In the genomic region with DNA sequence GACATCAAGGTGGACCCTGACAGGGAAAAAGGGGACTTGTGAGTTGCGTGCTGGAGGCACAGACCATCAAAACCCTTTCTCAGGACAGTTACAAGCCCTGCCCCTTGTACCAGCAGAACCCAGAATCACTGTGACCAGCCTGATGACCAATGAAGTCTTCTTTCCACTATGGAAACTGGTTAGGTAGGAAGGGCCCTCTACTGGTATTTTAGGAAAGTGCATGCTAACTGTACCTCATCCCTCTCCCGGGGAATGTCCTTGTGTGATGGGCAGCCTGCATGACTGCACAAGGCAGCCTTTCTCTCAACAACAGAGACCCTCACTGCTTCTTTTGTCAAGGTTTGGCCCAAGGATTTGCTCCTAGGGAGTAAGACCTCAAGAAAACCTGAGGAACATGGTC, we compare ENCODE assay signal across 11 mouse cellular contexts. TPM values are rescaled to one million over a fixed set of nuclear protein-coding genes. Genes with fewer than 3 reads are reported as not detected.
DNase-seq lines count a peak whose midpoint lies in the region; ATAC-seq and TF ChIP-seq lines count a peak whose summit lies in the region.
"Had no signal": no experiment of that assay in that cellular context is flagged by ENCODE, and none has a peak within 500 bp of the region (broad histone marks: within the 10 kb centered on the region; RNA-seq: fewer than 3 reads in every experiment).

No protein-coding gene starts in this region.

- ATAC-seq in embryonic facial prominence, embryonic 11.5 days (replicated peaks; ENCODE audit: insufficient number of reproducible peaks, low FRiP score, low TSS enrichment, low read depth), result no peak

- H3K27me3 ChIP-seq in embryonic facial prominence, embryonic 11.5 days (ENCODE audit: control insufficient read depth, insufficient read depth, low read length), result no peaks in the 10 kb centered on the region
- no peaks in the 10 kb centered on the region for H3K27me3 ChIP-seq in embryonic facial prominence, embryonic 10.5 days (replicated peaks; ENCODE audit: low read depth, poor library complexity, severe bottlenecking)
- H3K27me3 ChIP-seq: liver, embryonic 13.5 days had no signal

- H3K4me3 ChIP-seq in embryonic facial prominence, embryonic 11.5 days (ENCODE audit: low read depth, low read length), result no peak overlapping the region
- H3K4me3 ChIP-seq in embryonic facial prominence, embryonic 10.5 days, result no peak overlapping the region
- H3K4me3 ChIP-seq in left cerebral cortex, adult 2 months, result no peak overlapping the region
- H3K4me3 ChIP-seq: liver, embryonic 13.5 days had no signal

- H3K4me2 ChIP-seq in embryonic facial prominence, embryonic 11.5 days (ENCODE audit: low read depth, low read length), result no peak overlapping the region
- H3K4me2 ChIP-seq: liver, embryonic 13.5 days had no signal

- no peaks in the 10 kb centered on the region for H3K36me3 ChIP-seq in embryonic facial prominence, embryonic 11.5 days (replicated peaks; ENCODE audit: control insufficient read depth, insufficient read depth, low read depth, low read length)
- no peaks in the 10 kb centered on the region for H3K36me3 ChIP-seq in embryonic facial prominence, embryonic 10.5 days (replicated peaks)
- H3K36me3 ChIP-seq: liver, embryonic 13.5 days had no signal

- H3K4me1 ChIP-seq in embryonic facial prominence, embryonic 11.5 days (ENCODE audit: control insufficient read depth, insufficient read depth, low read length), result no peaks in the 10 kb centered on the region
- no peaks in the 10 kb centered on the region for H3K4me1 ChIP-seq in embryonic facial prominence, embryonic 10.5 days
- H3K4me1 ChIP-seq: liver, embryonic 13.5 days had no signal

- WGBS in embryonic facial prominence, embryonic 11.5 days, result 25% methylated on average over 2 of the region's 2 CpGs
- 28% methylated on average over 2 of the region's 2 CpGs for WGBS in embryonic facial prominence, embryonic 10.5 days

- H3K27ac ChIP-seq in embryonic facial prominence, embryonic 11.5 days (replicated peaks; ENCODE audit: low read depth, low read length), result no peak overlapping the region
- H3K27ac ChIP-seq in embryonic facial prominence, embryonic 10.5 days (replicated peaks), result no peak overlapping the region
- H3K27ac ChIP-seq in left cerebral cortex, adult 2 months, result no peak overlapping the region
- H3K27ac ChIP-seq: liver, embryonic 13.5 days had no signal

- no peaks in the 10 kb centered on the region for H3K9me3 ChIP-seq in embryonic facial prominence, embryonic 11.5 days (replicated peaks; ENCODE audit: control insufficient read depth, low read length)
- no peaks in the 10 kb centered on the region for H3K9me3 ChIP-seq in embryonic facial prominence, embryonic 10.5 days
- H3K9me3 ChIP-seq: liver, embryonic 13.5 days had no signal

- intact Hi-C loops in left cerebral cortex, adult 2 months (cut with DNase I), result no loop called here
- intact Hi-C loops in left cerebral cortex, postnatal 36 days (cut with DNase I), result no loop called here

- TF ChIP-seq CTCF in left cerebral cortex, adult 2 months (IDR thresholded peaks at IDR 0.05), result peak; percentile 70

- DNase-seq in embryonic facial prominence, embryonic 11.5 days (ENCODE audit: low spot score), result peak; percentile 58
- no peak for DNase-seq in embryonic facial prominence, embryonic 10.5 days (ENCODE audit: low spot score)
- peak in 1 of 2 experiments; percentile 24 for DNase-seq in left cerebral cortex, adult 2 months (ENCODE audit: extremely low spot score in 1 of 2, low spot score in 2 of 2)
- DNase-seq in left cerebral cortex, postnatal 36 days (ENCODE audit: low spot score in 2 of 2), result no peak
- DNase-seq in MEL-GATA-1-ER (ENCODE audit: extremely low read depth, low read depth), result peak; percentile 44
- DNase-seq in lung, postnatal 10 days, result peak; percentile 30
- no peak for DNase-seq in spleen, adult 18-20 months
- no peak for DNase-seq in thymus, adult 18-20 months
- DNase-seq: gastrocnemius, postnatal 10 days; liver, embryonic 13.5 days had no signal

- no peak overlapping the region for H3K9ac ChIP-seq in embryonic facial prominence, embryonic 11.5 days (replicated peaks; ENCODE audit: low read length)
- H3K9ac ChIP-seq: liver, embryonic 13.5 days had no signal

RNA-seq across cellular contexts. Expression of a gene that starts 24.4 kb away (rescaled TPM):
- polyA plus RNA-seq in embryonic facial prominence, embryonic 11.5 days (2014; fragmentation: Nextera tagmentation; extraction: Ambion mirVana), result not detected in 2 replicates
- polyA plus RNA-seq in embryonic facial prominence, embryonic 10.5 days (2016; fragmentation: Nextera tagmentation; extraction: Ambion mirVana), result not detected in 2 replicates
- total RNA-seq in left cerebral cortex, adult 2 months (2021), result not detected
- total RNA-seq in left cerebral cortex, postnatal 36 days (2021), result not detected
- total RNA-seq: gastrocnemius, postnatal 10 days had no signal
- polyA plus RNA-seq: liver, embryonic 13.5 days; spleen, adult 2 months had no signal

RNA-seq across cellular contexts. Expression of a gene that starts 25.8 kb away (rescaled TPM):
- polyA plus RNA-seq in embryonic facial prominence, embryonic 11.5 days (2014; fragmentation: Nextera tagmentation; extraction: Ambion mirVana), result 0.64 and 1.1 TPM in 2 replicates
- polyA plus RNA-seq in embryonic facial prominence, embryonic 10.5 days (2016; fragmentation: Nextera tagmentation; extraction: Ambion mirVana), result 1.1 and 2.2 TPM in 2 replicates
- 10 to 100 TPM; 84.3 to 88.2 TPM for total RNA-seq in left cerebral cortex, adult 2 months (2021)
- 10 to 100 TPM; 65.7 to 90.2 TPM for total RNA-seq in left cerebral cortex, postnatal 36 days (2021)

RNA-seq across cellular contexts. Expression of a gene that starts 27.8 kb away (rescaled TPM):
- polyA plus RNA-seq in embryonic facial prominence, embryonic 11.5 days (2014; fragmentation: Nextera tagmentation; extraction: Ambion mirVana), result 0.14 and 0.21 TPM in 2 replicates
- 0.39 and 0.60 TPM in 2 replicates for polyA plus RNA-seq in embryonic facial prominence, embryonic 10.5 days (2016; fragmentation: Nextera tagmentation; extraction: Ambion mirVana)
- 1 to 10 TPM; 1.4 to 1.7 TPM for total RNA-seq in left cerebral cortex, adult 2 months (2021)
- 1 to 10 TPM; 1.1 to 2.2 TPM for total RNA-seq in left cerebral cortex, postnatal 36 days (2021)

RNA-seq across cellular contexts. Expression of a gene that starts 36.9 kb away (rescaled TPM):
- 1.6 and 3.2 TPM in 2 replicates for polyA plus RNA-seq in embryonic facial prominence, embryonic 11.5 days (2014; fragmentation: Nextera tagmentation; extraction: Ambion mirVana)
- 3.2 and 3.3 TPM in 2 replicates for polyA plus RNA-seq in embryonic facial prominence, embryonic 10.5 days (2016; fragmentation: Nextera tagmentation; extraction: Ambion mirVana)
- 10 to 100 TPM in 1 of 2 experiments, 1 to 10 TPM in 1; 9.8 to 10.1 TPM for total RNA-seq in left cerebral cortex, adult 2 months (2021)
- total RNA-seq in left cerebral cortex, postnatal 36 days (2021), result 10 to 100 TPM; 10.5 to 11.8 TPM

RNA-seq across cellular contexts. Expression of a gene that starts 45.3 kb away (rescaled TPM):
- 64.3 and 65.0 TPM in 2 replicates for polyA plus RNA-seq in embryonic facial prominence, embryonic 11.5 days (2014; fragmentation: Nextera tagmentation; extraction: Ambion mirVana)
- polyA plus RNA-seq in embryonic facial prominence, embryonic 10.5 days (2016; fragmentation: Nextera tagmentation; extraction: Ambion mirVana), result 99.2 and 100 TPM in 2 replicates
- total RNA-seq in left cerebral cortex, adult 2 months (2021), result 10 to 100 TPM; 25.6 to 26.3 TPM
- 10 to 100 TPM; 18.6 to 23.9 TPM for total RNA-seq in left cerebral cortex, postnatal 36 days (2021)

Comparison
In these comparisons a context has a peak if more than half of its experiments do, and no peak if none do; other contexts are left out.
1. DNase-seq: peak in embryonic facial prominence, embryonic 11.5 days (single experiment), MEL-GATA-1-ER (single experiment) and lung, postnatal 10 days (single experiment); none in embryonic facial prominence, embryonic 10.5 days (single experiment), left cerebral cortex, postnatal 36 days (0 of 2), spleen, adult 18-20 months (0 of 2) and thymus, adult 18-20 months (0 of 2).